Mouse (Mus musculus) liver, embryonic 14.5 days (tissue): ENCODE data around the gene Cmtm2b. TPM values are rescaled to one million over a fixed set of nuclear protein-coding genes. Genes with fewer than 3 reads are reported as not detected.
A peak's percentile ranks its signal among the peaks of the same experiment; 100 is the strongest.

ENCODE experiments used
- ATAC-seq: fragments of 200-750 bp; cut with Nextera tagmentation; 2 replicates; pipeline ENCODE4 v1.8.0; 2017; ENCODE audit warnings: moderate number of reproducible peaks, mild to moderate bottlenecking, moderate library complexity; ENCODE audit not compliant: insufficient read depth
- DNase-seq, 3 experiments: peaks; one replicate each; pipeline ENCODE4 v3.0.0-alpha.2; 2012 to 2013; ENCODE audit warnings: low read depth in 3 of 3, low spot score in 3 of 3
- H3K27ac ChIP-seq: fragments of 300-500 bp; sonication (generic); 2 replicates; pipeline ENCODE4 v1.5.1; 2014; ENCODE audit warnings: moderate library complexity, mild to moderate bottlenecking, control low read depth, inconsistent platforms
- H3K27me3 ChIP-seq: fragments of 300-500 bp; sonication (generic); 2 replicates; pipeline ENCODE4 v1.6.1; 2014; ENCODE audit warnings: mild to moderate bottlenecking, low read length, moderate library complexity; ENCODE audit not compliant: control insufficient read depth, insufficient read depth
- H3K36me3 ChIP-seq: fragments of 300-500 bp; sonication (generic); replicated peaks from 2 replicates; pipeline ENCODE4 v1.6.1; 2014; ENCODE audit warnings: low read depth; ENCODE audit not compliant: control insufficient read depth, insufficient read depth
- H3K4me1 ChIP-seq, 2 experiments: fragments of 200-500 bp in 1 of 2; fragments of 300-500 bp in 1 of 2; sonication (generic) in 1 of 2; replicated peaks; 2 replicates each; pipeline ENCODE4 v1.6.1; 2012 to 2014; ENCODE audit warnings: antibody characterized with exemption in 1 of 2, inconsistent platforms in 1 of 2, low read length in 1 of 2; ENCODE audit not compliant: control insufficient read depth in 2 of 2, insufficient read depth in 2 of 2
- H3K4me2 ChIP-seq: fragments of 300-500 bp; sonication (generic); 2 replicates; pipeline ENCODE4 v1.6.1; 2014; ENCODE audit warnings: low read depth, mild to moderate bottlenecking, control low read depth, moderate library complexity
- H3K4me3 ChIP-seq, 2 experiments: fragments of 200-500 bp in 1 of 2; fragments of 300-500 bp in 1 of 2; sonication (generic) in 1 of 2; 2 replicates each; pipeline ENCODE4 v1.5.1; 2012 to 2014; ENCODE audit warnings: low read depth in 2 of 2, low read length in 2 of 2, mild to moderate bottlenecking in 2 of 2, control low read depth in 1 of 2, inconsistent platforms in 1 of 2, moderate library complexity in 1 of 2; ENCODE audit not compliant: insufficient read depth in 1 of 2
- H3K9ac ChIP-seq: fragments of 300-500 bp; sonication (generic); replicated peaks from 2 replicates; pipeline ENCODE4 v1.6.1; 2014; ENCODE audit warnings: mild to moderate bottlenecking, control low read depth, moderate library complexity
- H3K9me3 ChIP-seq: fragments of 300-500 bp; sonication (generic); 2 replicates; pipeline ENCODE4 v1.6.1; 2016; ENCODE audit warnings: low read length, mixed read lengths; ENCODE audit not compliant: control insufficient read depth
- CTCF ChIP-seq: IDR thresholded peaks from 2 replicates; pipeline ENCODE4 v1.5.1; 2016; ENCODE audit warnings: antibody characterized with exemption, low read depth, control low read depth
- EP300 ChIP-seq: IDR thresholded peaks from 2 replicates; pipeline ENCODE4 v1.6.1; 2016; ENCODE audit warnings: antibody characterized with exemption, low read depth
- WGBS: fragments of 180-500 bp; shearing (Covaris S2); extraction: QIAGEN DNeasy Blood & Tissue Kit; methylation state at CpG from one replicate; pipeline ENCODE4 v1.1.7; 2014; ENCODE audit not compliant: insufficient replicate concordance; 5-methylcytosine and 5-hydroxymethylcytosine counted together
- polyA plus RNA-seq, 2 experiments: library from polyadenylated mRNA; depleted of rRNA in 1 of 2; stranded (reverse) in 1 of 2; unstranded in 1 of 2; fragments of >200 nt; fragmentation: Nextera tagmentation in 1 of 2; extraction: Ambion mirVana in 1 of 2; gene quantifications; 2 replicates each; pipeline versions ENCODE4 v1.2.1 to v1.2.3; 2012 to 2014

Gene Cmtm2b
- polyA plus RNA-seq, 2 experiments = not detected

DNA sequence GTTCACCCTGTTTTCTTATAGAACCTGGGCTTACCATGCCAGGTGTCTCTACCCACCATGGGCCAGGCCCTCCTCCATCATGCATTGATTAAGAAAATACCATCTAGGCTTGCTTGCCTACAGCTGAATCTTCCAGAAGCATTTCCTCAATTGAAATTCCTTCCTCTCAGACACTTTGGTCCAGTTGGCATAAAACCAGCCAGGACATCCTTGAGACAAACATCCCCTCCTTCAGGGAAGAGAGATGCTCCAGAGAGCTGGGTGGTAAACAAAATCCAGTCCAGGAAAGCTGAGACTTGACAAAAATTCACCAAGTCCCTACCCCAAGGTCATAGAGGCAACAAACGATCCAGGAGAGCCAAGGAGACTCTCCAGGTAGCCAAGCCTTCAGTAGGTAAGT, 12.2 kb downstream of the Cmtm2b start:
- Histone ChIP-seq H3K4me1 (peaks cover 6 to 15% of the 10 kb centered on the region in 2 experiments; a peak in 3 of 4 replicates), H3K36me3 (no peaks in the 10 kb centered on the region), H3K27me3 (no peaks in the 10 kb centered on the region), H3K9ac (no peak overlapping the region), H3K4me3 (no peak overlapping the region), H3K27ac (no peak overlapping the region), H3K4me2 (no peak overlapping the region), H3K9me3 (no peaks in the 10 kb centered on the region)
- no peak for DNase-seq
- TF ChIP-seq CTCF (no peak), EP300 (no peak)
- ATAC-seq = no peak
- WGBS = 69% methylated on average over 1 of the region's 1 CpGs

DNA sequence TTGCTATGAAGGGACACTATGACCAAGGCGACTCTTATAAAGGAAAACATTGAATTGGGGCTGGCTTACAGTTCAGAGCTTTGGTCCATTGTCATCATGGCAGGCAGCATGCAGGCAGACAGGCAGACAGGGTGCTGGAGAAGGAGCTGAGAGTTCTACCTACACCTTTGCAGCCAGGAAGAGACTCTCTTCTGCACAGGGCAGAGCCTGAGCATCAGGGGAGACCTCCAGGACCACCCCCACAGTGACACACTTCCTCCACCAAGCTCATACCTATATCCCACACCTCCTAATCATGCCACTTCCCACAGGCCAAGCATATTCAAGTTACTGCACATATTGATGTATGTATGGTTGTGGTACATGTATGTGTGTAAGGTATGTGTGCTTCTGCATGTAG, 14.8 kb downstream of the Cmtm2b start:
- H3K9me3 ChIP-seq = no peaks in the 10 kb centered on the region
- peaks cover 6 to 17% of the 10 kb centered on the region in 2 experiments; a peak in 3 of 4 replicates for H3K4me1 ChIP-seq
- H3K27me3 ChIP-seq = peaks cover 2% of the 10 kb centered on the region; the same call in 1 of the 2 replicates
- WGBS = 82% methylated on average over 1 of the region's 1 CpGs
- no peak overlapping the region for H3K4me3 ChIP-seq
- TF ChIP-seq EP300 (no peak), CTCF (no peak)
- ATAC-seq (no peak), DNase-seq (no peak)
- H3K36me3 ChIP-seq = no peaks in the 10 kb centered on the region
- H3K27ac ChIP-seq = no peak overlapping the region
- H3K9ac ChIP-seq = no peak overlapping the region
- no peak overlapping the region for H3K4me2 ChIP-seq

DNA sequence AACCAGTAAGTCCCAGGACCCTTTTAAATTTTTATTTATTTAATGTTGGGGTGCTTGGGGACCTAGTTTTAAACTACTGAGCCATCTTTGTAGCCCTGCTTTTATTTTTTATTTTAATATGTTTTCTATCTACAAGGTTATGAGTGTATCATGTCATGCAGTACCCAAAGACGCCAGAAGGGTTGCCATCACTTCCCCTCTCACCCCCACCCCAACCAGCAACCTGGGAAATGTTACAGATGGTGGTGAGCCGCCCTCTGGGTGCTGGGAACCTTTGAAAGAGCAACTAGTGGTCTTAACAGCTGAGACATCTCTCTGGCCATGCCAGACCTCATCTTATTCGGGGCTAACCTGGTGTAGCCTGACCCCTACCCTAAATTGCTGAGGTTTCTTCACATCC, 15.9 kb downstream of the Cmtm2b start:
- ATAC-seq (no peak), DNase-seq (no peak)
- H3K27ac ChIP-seq = no peak overlapping the region
- WGBS = 39% methylated on average over 3 of the region's 3 CpGs
- H3K9ac ChIP-seq = no peak overlapping the region
- peaks cover 2% of the 10 kb centered on the region; the same call in 1 of the 2 replicates for H3K27me3 ChIP-seq
- H3K4me2 ChIP-seq = no peak overlapping the region
- TF ChIP-seq EP300 (no peak), CTCF (peak; percentile 25; the same call in 1 of the 2 replicates)
- H3K4me3 ChIP-seq = no peak overlapping the region
- H3K4me1 ChIP-seq = peaks cover 6 to 15% of the 10 kb centered on the region in 2 experiments; a peak in 3 of 4 replicates
- no peaks in the 10 kb centered on the region for H3K36me3 ChIP-seq
- no peaks in the 10 kb centered on the region for H3K9me3 ChIP-seq

DNA sequence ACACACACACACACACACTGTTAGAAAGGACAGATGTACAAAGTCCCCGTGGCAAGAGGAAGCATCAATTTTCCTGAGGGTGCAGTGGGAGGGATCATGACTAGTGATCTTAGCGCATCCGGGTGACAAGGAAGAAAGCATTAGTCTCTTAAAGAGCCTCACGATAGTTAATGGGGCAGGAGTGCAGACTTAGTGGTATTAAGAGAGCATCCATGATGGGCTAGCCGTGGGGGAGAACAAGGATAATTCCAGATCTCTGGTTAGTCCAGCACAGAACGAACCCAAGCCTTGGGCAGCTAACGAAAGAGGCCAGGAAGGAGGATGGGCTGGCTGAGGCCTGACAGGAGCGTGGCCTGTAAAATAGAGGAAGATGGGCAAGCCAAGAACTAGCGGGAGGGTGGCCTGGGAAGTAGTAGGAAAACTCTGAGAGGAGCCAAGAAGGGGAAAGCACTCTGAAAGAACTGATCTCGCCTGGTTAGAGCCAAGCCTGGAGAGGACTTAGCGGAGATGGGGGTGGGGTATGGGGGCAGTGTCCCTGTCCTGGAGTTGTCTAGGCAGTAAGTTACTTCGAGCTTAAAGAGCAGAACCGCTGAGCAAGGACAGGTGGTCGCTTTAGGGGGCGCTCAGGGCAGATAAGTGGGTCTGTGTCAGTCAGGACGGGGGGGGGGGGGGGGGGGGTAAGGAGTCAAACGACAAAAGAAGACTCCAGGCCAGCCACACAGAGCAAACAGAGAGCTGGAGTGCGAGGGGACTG, 17.4 kb downstream of the Cmtm2b start, which contains the start of gene Cmtm3:
Cmtm3 (plus strand) TSS at position 182 of the 754 bp plus-strand sequence.
- H3K27me3 ChIP-seq = peaks cover 2% of the 10 kb centered on the region; the same call in 1 of the 2 replicates
- 24% methylated on average over 17 of the region's 18 CpGs for WGBS
- no peak within 1 kb of the TSS for H3K27ac ChIP-seq
- ATAC-seq = no peak
- peak within 1 kb of the TSS; percentile 13; the same call in 1 of the 2 replicates for H3K9ac ChIP-seq
- H3K4me1 ChIP-seq = peaks cover 0 to 3% of the 10 kb centered on the region in 2 experiments; a peak in 2 of 4 replicates
- TF ChIP-seq CTCF (no peak), EP300 (no peak)
- peak within 1 kb of the TSS; percentile 50 to 61 for H3K4me3 ChIP-seq
- DNase-seq = no peak
- no peaks in the 10 kb centered on the region for H3K36me3 ChIP-seq
- no peaks in the 10 kb centered on the region for H3K9me3 ChIP-seq
- peak within 1 kb of the TSS; percentile 73 for H3K4me2 ChIP-seq

DNA sequence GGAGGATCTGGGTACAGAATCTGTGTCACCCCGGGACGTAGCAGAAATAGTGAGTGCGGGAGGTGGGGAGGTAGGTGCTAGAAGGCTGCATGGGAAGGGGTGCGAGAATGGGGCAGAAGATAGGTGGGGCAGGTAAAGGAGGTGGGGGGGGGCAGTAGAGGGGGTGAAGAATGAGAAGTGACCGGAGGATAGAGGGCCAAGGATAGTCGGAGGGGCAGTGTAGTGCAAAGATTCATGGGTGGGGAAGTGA, 17.9 kb downstream of the Cmtm2b start:
- peak overlapping the region; percentile 50 to 61; a peak in 3 of 4 replicates for H3K4me3 ChIP-seq
- H3K4me2 ChIP-seq = peak overlapping the region; percentile 73
- H3K27me3 ChIP-seq = peaks cover 2% of the 10 kb centered on the region; the same call in 1 of the 2 replicates
- 0 out of 4 replicates have a peak, but pooled peaks cover 0 to 2% of the 10 kb centered on the region in 2 experiments for H3K4me1 ChIP-seq
- ATAC-seq (no peak), DNase-seq (no peak)
- no peak overlapping the region; the same call in 1 of the 2 replicates for H3K9ac ChIP-seq
- H3K27ac ChIP-seq = no peak overlapping the region
- TF ChIP-seq CTCF = no peak
- TF ChIP-seq EP300 = no peak
- H3K9me3 ChIP-seq = no peaks in the 10 kb centered on the region
- H3K36me3 ChIP-seq = no peaks in the 10 kb centered on the region
- WGBS = 4% methylated on average over 6 of the region's 6 CpGs
